Mouse (Mus musculus): Measurements from ENCODE around the gene Fndc3b. TPM values are rescaled to one million over a fixed set of nuclear protein-coding genes. Genes with fewer than 3 reads are reported as not detected.

Fndc3b gene
- polyA plus RNA-seq, 1 experiment from 2014 or later, result 11.3 TPM

- Histone ChIP-seq H3K4me2 (replicated peaks) (no peak overlapping the region), H3K4me1 (replicated peaks; ENCODE audit: control insufficient read depth, insufficient read depth, low read length) (no peaks in the 10 kb centered on the region), H3K27me3 (ENCODE audit: control insufficient read depth, insufficient read depth, low read length) (no peaks in the 10 kb centered on the region), H3K27ac (no peak overlapping the region), H3K9ac (no peak overlapping the region), H3K36me3 (replicated peaks; ENCODE audit: control insufficient read depth, insufficient read depth) (no peaks in the 10 kb centered on the region), H3K4me3 (replicated peaks; ENCODE audit: low read length) (no peak overlapping the region), H3K9me3 (ENCODE audit: control insufficient read depth, low read length) (no peaks in the 10 kb centered on the region)
- WGBS, result 72% methylated on average over 16 of the region's 16 CpGs
- no peak for DNase-seq (ENCODE audit: low spot score)
- no peak for ATAC-seq (ENCODE audit: low FRiP score)
Measured at GRCm38 (mm10) chr3:27439704-27440103, 271.4 kb downstream of the Fndc3b start.

DNA sequence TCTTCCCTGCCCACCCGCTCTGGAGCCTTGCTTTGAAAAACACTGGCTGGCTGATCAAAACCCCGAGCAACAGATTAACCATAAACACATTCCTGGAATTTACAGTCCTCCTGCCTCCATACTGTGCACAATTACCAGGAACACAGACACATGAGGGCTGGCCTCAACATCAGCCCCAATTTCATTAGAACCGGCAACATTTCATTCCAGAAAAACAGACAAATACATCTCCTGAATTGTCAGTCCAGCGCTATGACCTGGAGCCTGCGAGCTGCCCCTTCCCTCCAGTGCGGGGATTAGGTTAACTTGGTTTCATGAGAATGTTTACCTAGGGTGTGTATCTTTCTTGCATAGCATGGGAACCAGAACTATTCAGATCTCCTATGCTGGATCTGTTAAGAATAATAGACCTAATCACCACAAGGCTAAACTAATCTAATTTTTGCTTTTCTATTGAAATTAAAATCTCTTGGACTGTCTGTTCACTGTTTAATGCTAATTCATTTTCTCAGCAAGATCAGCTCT is 275.9 kb downstream of the Fndc3b start:
- no peaks in the 10 kb centered on the region for H3K36me3 ChIP-seq (replicated peaks; ENCODE audit: control insufficient read depth, insufficient read depth)
- H3K4me1 ChIP-seq (replicated peaks; ENCODE audit: control insufficient read depth, insufficient read depth, low read length), result no peaks in the 10 kb centered on the region
- H3K9me3 ChIP-seq (ENCODE audit: control insufficient read depth, low read length), result no peaks in the 10 kb centered on the region
- H3K27me3 ChIP-seq (ENCODE audit: control insufficient read depth, insufficient read depth, low read length), result no peaks in the 10 kb centered on the region
- H3K27ac ChIP-seq, result no peak overlapping the region
- DNase-seq (ENCODE audit: low spot score) (no peak), ATAC-seq (ENCODE audit: low FRiP score) (no peak)
- no peak overlapping the region for H3K4me3 ChIP-seq (replicated peaks; ENCODE audit: low read length)
- no peak overlapping the region for H3K4me2 ChIP-seq (replicated peaks)
- WGBS, result 57% methylated on average over 6 of the region's 6 CpGs
- no peak overlapping the region for H3K9ac ChIP-seq

DNA sequence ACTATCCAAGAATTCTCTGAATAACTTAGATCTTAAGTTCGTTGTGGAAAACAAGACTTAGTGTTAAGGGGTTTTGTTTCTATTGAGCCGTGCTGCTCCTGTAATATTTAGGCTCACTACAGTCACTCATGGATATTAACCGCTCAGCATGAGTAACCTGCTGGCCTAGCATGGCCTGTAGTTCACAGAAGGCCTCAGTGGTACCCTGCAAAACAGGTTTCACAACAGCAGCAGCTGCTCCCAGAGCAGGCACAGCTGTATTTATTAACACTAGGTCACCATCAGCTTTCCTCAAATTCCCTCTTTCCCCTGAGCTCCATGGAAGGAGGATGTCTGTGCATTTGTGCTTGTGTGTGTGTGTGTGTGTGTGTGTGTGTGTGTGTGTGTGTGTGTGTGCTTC is 278.1 kb downstream of the Fndc3b start:
- H3K36me3 ChIP-seq (replicated peaks; ENCODE audit: control insufficient read depth, insufficient read depth), result no peaks in the 10 kb centered on the region
- ATAC-seq (ENCODE audit: low FRiP score) (no peak), DNase-seq (ENCODE audit: low spot score) (no peak)
- H3K9me3 ChIP-seq (ENCODE audit: control insufficient read depth, low read length), result no peaks in the 10 kb centered on the region
- H3K27ac ChIP-seq, result no peak overlapping the region
- H3K4me2 ChIP-seq (replicated peaks), result no peak overlapping the region
- H3K4me3 ChIP-seq (replicated peaks; ENCODE audit: low read length), result no peak overlapping the region
- no peak overlapping the region for H3K9ac ChIP-seq
- no peaks in the 10 kb centered on the region for H3K27me3 ChIP-seq (ENCODE audit: control insufficient read depth, insufficient read depth, low read length)
- WGBS, result 82% methylated on average over 3 of the region's 3 CpGs
- no peaks in the 10 kb centered on the region for H3K4me1 ChIP-seq (replicated peaks; ENCODE audit: control insufficient read depth, insufficient read depth, low read length)

DNA sequence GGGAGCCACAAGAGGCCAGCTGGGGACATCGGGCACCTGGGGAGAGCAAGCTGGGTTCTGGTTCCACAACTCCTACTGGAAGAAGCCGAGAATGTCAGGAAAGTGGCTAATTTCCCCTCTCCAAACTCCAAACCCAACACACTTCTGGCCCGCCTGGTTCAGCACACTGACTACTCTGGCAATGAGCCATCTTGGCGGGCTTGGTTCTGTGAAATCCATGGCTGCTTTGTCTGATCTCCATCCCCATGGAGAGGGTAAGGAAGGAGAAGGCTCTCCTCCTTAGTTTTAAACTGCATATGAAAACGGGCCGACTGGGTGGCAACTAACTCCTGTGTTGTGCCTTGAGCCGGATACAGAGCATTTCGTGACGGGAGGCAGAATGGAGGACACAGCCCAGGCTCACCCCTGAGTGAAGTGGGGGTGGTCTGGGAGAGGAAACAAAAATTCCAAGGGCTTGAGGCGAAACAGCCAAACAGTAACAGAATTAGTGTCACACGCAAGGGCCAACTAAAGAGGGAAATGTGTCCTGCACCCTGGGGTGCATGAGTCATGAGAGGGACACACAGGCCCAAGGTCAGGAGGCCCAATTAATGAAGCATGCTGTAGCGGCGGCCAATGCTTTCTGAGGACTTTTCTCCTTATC is 280.4 kb downstream of the Fndc3b start:
- Histone ChIP-seq H3K4me3 (replicated peaks; ENCODE audit: low read length) (no peak overlapping the region), H3K9me3 (ENCODE audit: control insufficient read depth, low read length) (no peaks in the 10 kb centered on the region), H3K4me2 (replicated peaks) (no peak overlapping the region), H3K27me3 (ENCODE audit: control insufficient read depth, insufficient read depth, low read length) (no peaks in the 10 kb centered on the region), H3K4me1 (replicated peaks; ENCODE audit: control insufficient read depth, insufficient read depth, low read length) (no peaks in the 10 kb centered on the region), H3K9ac (no peak overlapping the region), H3K27ac (0 out of 2 replicates have a peak overlapping the region, but pooled peaks have one; percentile 51), H3K36me3 (replicated peaks; ENCODE audit: control insufficient read depth, insufficient read depth) (peaks cover 1% of the 10 kb centered on the region)
- DNase-seq (ENCODE audit: low spot score), result peak; percentile 62
- 65% methylated on average over 13 of the region's 13 CpGs for WGBS
- peak; percentile 60; the same call in 1 of the 2 replicates for ATAC-seq (ENCODE audit: low FRiP score)

DNA sequence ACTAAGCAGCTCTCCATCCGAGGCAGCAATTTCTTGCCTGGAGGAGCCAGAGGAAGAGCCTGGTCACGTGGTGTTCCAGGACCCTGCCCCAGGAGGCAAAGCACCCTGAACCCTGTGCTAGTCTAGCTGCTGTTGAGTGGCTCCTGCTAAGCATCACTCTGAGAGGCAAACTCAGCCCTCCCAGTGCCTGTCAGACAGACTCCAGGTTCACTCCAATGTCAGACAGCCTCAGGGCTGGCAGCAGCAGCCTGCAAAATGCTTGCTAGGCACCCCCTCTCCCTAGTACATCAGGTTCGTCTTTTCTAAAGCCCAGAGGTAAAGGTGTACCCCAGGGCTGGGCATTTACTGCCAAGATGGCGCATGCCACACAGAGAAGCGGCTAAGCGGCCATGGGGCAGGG is 283.7 kb downstream of the Fndc3b start:
- no peak for DNase-seq (ENCODE audit: low spot score)
- no peak overlapping the region for H3K27ac ChIP-seq
- no peak overlapping the region for H3K4me2 ChIP-seq (replicated peaks)
- H3K9ac ChIP-seq, result no peak overlapping the region
- no peak for ATAC-seq (ENCODE audit: low FRiP score)
- no peaks in the 10 kb centered on the region for H3K4me1 ChIP-seq (replicated peaks; ENCODE audit: control insufficient read depth, insufficient read depth, low read length)
- H3K36me3 ChIP-seq (replicated peaks; ENCODE audit: control insufficient read depth, insufficient read depth), result peaks cover 5% of the 10 kb centered on the region
- no peaks in the 10 kb centered on the region for H3K9me3 ChIP-seq (ENCODE audit: control insufficient read depth, low read length)
- 93% methylated on average over 6 of the region's 6 CpGs for WGBS
- no peak overlapping the region for H3K4me3 ChIP-seq (replicated peaks; ENCODE audit: low read length)
- no peaks in the 10 kb centered on the region for H3K27me3 ChIP-seq (ENCODE audit: control insufficient read depth, insufficient read depth, low read length)

DNA sequence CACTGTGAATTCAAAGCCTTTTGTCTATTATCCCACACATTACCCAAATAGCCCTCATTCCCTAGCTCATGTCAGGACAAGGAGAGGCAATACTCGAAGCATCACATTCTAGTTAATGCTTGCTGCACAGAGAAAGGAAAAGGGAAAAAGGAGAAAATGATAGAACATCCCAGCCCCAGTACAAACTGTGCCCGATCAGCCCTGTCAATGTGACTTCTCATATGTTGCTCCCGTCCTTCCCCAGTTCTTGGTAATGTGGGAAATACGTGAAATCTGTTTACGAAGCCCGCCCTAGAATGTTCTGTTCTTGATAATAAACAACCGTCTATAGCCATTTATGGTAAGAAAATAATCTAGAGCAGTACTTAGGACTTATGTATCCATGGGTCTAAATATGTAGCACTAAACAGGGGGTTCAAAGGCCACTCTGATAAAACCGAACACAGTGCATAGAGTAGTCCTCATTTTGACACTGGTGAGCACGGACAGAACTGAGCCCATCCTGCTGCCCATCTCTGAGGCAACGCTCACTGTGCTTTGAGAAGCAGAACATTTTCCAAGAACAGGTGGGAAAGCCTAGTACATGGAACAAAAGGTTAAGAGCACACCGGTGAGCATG is 286.9 kb downstream of the Fndc3b start:
- DNase-seq (ENCODE audit: low spot score), result no peak
- Histone ChIP-seq H3K4me2 (replicated peaks) (no peak overlapping the region), H3K27me3 (ENCODE audit: control insufficient read depth, insufficient read depth, low read length) (no peaks in the 10 kb centered on the region), H3K36me3 (replicated peaks; ENCODE audit: control insufficient read depth, insufficient read depth) (peaks cover 5% of the 10 kb centered on the region), H3K27ac (no peak overlapping the region), H3K9ac (no peak overlapping the region), H3K9me3 (ENCODE audit: control insufficient read depth, low read length) (no peaks in the 10 kb centered on the region), H3K4me1 (replicated peaks; ENCODE audit: control insufficient read depth, insufficient read depth, low read length) (no peaks in the 10 kb centered on the region), H3K4me3 (replicated peaks; ENCODE audit: low read length) (no peak overlapping the region)
- 91% methylated on average over 11 of the region's 11 CpGs for WGBS
- no peak for ATAC-seq (ENCODE audit: low FRiP score)

GRCm38 (mm10) chr3:27422521-27422920 is 288.6 kb downstream of the Fndc3b start:
- WGBS, result 88% methylated on average over 6 of the region's 6 CpGs
- Histone ChIP-seq H3K27ac (no peak overlapping the region), H3K4me1 (replicated peaks; ENCODE audit: control insufficient read depth, insufficient read depth, low read length) (no peaks in the 10 kb centered on the region), H3K4me2 (replicated peaks) (no peak overlapping the region), H3K9ac (no peak overlapping the region), H3K4me3 (replicated peaks; ENCODE audit: low read length) (no peak overlapping the region), H3K27me3 (ENCODE audit: control insufficient read depth, insufficient read depth, low read length) (no peaks in the 10 kb centered on the region), H3K9me3 (ENCODE audit: control insufficient read depth, low read length) (no peaks in the 10 kb centered on the region), H3K36me3 (replicated peaks; ENCODE audit: control insufficient read depth, insufficient read depth) (peaks cover 5% of the 10 kb centered on the region)
- DNase-seq (ENCODE audit: low spot score), result no peak
- 0 out of 2 replicates have a peak, but pooled peaks have one; percentile 34 for ATAC-seq (ENCODE audit: low FRiP score)

- Histone ChIP-seq H3K4me3 (replicated peaks; ENCODE audit: low read length) (no peak overlapping the region), H3K4me2 (replicated peaks) (no peak overlapping the region), H3K9ac (no peak overlapping the region), H3K36me3 (replicated peaks; ENCODE audit: control insufficient read depth, insufficient read depth) (peaks cover 5% of the 10 kb centered on the region), H3K4me1 (replicated peaks; ENCODE audit: control insufficient read depth, insufficient read depth, low read length) (no peaks in the 10 kb centered on the region), H3K9me3 (ENCODE audit: control insufficient read depth, low read length) (no peaks in the 10 kb centered on the region), H3K27ac (no peak overlapping the region), H3K27me3 (ENCODE audit: control insufficient read depth, insufficient read depth, low read length) (no peaks in the 10 kb centered on the region)
- ATAC-seq (ENCODE audit: low FRiP score), result no peak
- no peak for DNase-seq (ENCODE audit: low spot score)
- WGBS, result 47% methylated on average over 12 of the region's 12 CpGs
Measured at GRCm38 (mm10) chr3:27421980-27422379, 289.1 kb downstream of the Fndc3b start.

DNA sequence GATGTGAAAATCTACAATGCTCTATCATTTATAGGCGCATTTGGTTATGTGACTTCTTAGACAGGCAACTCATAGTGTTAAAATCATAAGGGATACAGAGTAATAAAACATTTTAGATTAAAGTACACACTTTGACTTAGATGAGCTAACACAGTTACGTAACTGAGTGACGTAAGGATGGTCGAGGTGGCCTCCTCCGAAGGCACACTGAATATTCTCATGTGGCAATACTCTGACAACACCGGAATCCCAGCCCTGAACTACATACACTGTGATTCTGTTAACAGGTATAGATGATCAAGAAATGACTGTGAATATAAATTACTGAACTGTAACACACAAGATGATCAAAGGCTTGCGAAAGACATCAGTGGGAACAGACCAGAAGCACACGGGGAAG is 292.5 kb downstream of the Fndc3b start:
- 98% methylated on average over 8 of the region's 8 CpGs for WGBS
- no peak overlapping the region for H3K27ac ChIP-seq
- H3K9ac ChIP-seq, result no peak overlapping the region
- DNase-seq (ENCODE audit: low spot score) (no peak), ATAC-seq (ENCODE audit: low FRiP score) (no peak)
- H3K27me3 ChIP-seq (ENCODE audit: control insufficient read depth, insufficient read depth, low read length), result no peaks in the 10 kb centered on the region
- no peak overlapping the region for H3K4me2 ChIP-seq (replicated peaks)
- H3K36me3 ChIP-seq (replicated peaks; ENCODE audit: control insufficient read depth, insufficient read depth), result no peaks in the 10 kb centered on the region
- H3K9me3 ChIP-seq (ENCODE audit: control insufficient read depth, low read length), result no peaks in the 10 kb centered on the region
- no peak overlapping the region for H3K4me3 ChIP-seq (replicated peaks; ENCODE audit: low read length)
- H3K4me1 ChIP-seq (replicated peaks; ENCODE audit: control insufficient read depth, insufficient read depth, low read length), result no peaks in the 10 kb centered on the region
